8 mouse cellular contexts compared by ENCODE assay signal in genomic region chr16:17760657-17761056, GRCm38 (mm10). TPM values are rescaled to one million over a fixed set of nuclear protein-coding genes. Genes with fewer than 3 reads are reported as not detected.
A peak's percentile ranks its signal among the peaks of the same experiment; 100 is the strongest.
DNase-seq lines count a peak whose midpoint lies in the region; ATAC-seq and TF ChIP-seq lines count a peak whose summit lies in the region.

No protein-coding gene starts in this region.

- peak overlapping the region; percentile 83 for H3K4me2 ChIP-seq in intestine, postnatal 0 days (replicated peaks; ENCODE audit: low read depth)
- H3K4me2 ChIP-seq in lung, embryonic 16.5 days (ENCODE audit: low read depth, low read length): peak overlapping the region; percentile 98

- intact Hi-C loops in gastrocnemius, postnatal 14 days (cut with DNase I; ENCODE audit: low total_unique reads): no loop called here

- TF ChIP-seq CTCF in intestine, postnatal 0 days (IDR thresholded peaks at IDR 0.05; ENCODE audit: low read depth): peak; percentile 83

- H3K9ac ChIP-seq in intestine, postnatal 0 days (ENCODE audit: low read depth, low read length): no peak overlapping the region
- H3K9ac ChIP-seq in lung, embryonic 16.5 days (ENCODE audit: low read length): no peak overlapping the region

- H3K4me3 ChIP-seq in intestine, postnatal 0 days (ENCODE audit: low read depth, low read length): no peak overlapping the region
- H3K4me3 ChIP-seq in lung, embryonic 16.5 days (ENCODE audit: low read length): peak overlapping the region; percentile 71

- no peak overlapping the region for H3K27ac ChIP-seq in intestine, postnatal 0 days (ENCODE audit: low read depth, low read length)
- H3K27ac ChIP-seq in lung, embryonic 16.5 days (ENCODE audit: low read length): no peak overlapping the region

- 0 out of 2 replicates have a peak, but pooled peaks cover 3% of the 10 kb centered on the region for H3K36me3 ChIP-seq in intestine, postnatal 0 days (ENCODE audit: control insufficient read depth, insufficient read depth)
- H3K36me3 ChIP-seq in lung, embryonic 16.5 days (ENCODE audit: control insufficient read depth, insufficient read depth, low read length): peaks cover 5% of the 10 kb centered on the region

- peak; percentile 28 for DNase-seq in urinary bladder, postnatal 14 days (ENCODE audit: low spot score)
- no peak for DNase-seq in urinary bladder, adult 18-20 months (ENCODE audit: low spot score in 2 of 2)
- DNase-seq in cerebellum, adult 9-11 months: peak; percentile 48
- peak; percentile 42 for DNase-seq in gastrocnemius, postnatal 14 days
- peak; percentile 50 for DNase-seq in retina, postnatal 1 day
- no peak for DNase-seq in urinary bladder, adult 2 months (ENCODE audit: low spot score)

- ATAC-seq in intestine, postnatal 0 days: no peak
- no peak for ATAC-seq in lung, embryonic 16.5 days (ENCODE audit: low read depth)

- H3K4me1 ChIP-seq in intestine, postnatal 0 days (replicated peaks; ENCODE audit: control insufficient read depth, insufficient read depth, low read length): peaks cover 5% of the 10 kb centered on the region
- peaks cover 12% of the 10 kb centered on the region for H3K4me1 ChIP-seq in lung, embryonic 16.5 days (replicated peaks; ENCODE audit: control insufficient read depth, insufficient read depth, low read length)

- WGBS in intestine, postnatal 0 days: 42% methylated on average over 8 of the region's 8 CpGs
- 34% methylated on average over 8 of the region's 8 CpGs for WGBS in lung, embryonic 16.5 days

- H3K9me3 ChIP-seq in intestine, postnatal 0 days (ENCODE audit: control insufficient read depth): no peaks in the 10 kb centered on the region
- no peaks in the 10 kb centered on the region for H3K9me3 ChIP-seq in lung, embryonic 16.5 days (ENCODE audit: control insufficient read depth, low read length)

- no peaks in the 10 kb centered on the region for H3K27me3 ChIP-seq in intestine, postnatal 0 days (replicated peaks; ENCODE audit: control insufficient read depth, insufficient read depth, low read length)
- H3K27me3 ChIP-seq in lung, embryonic 16.5 days (ENCODE audit: control insufficient read depth, insufficient read depth, low read depth, low read length): no peaks in the 10 kb centered on the region

RNA-seq across cellular contexts. Expression of gene Klhl22, which starts 1.2 kb away (rescaled TPM):
- total RNA-seq in gastrocnemius, postnatal 14 days (2021): 10 to 100 TPM; 17.3 to 19.9 TPM
- polyA plus RNA-seq in intestine, postnatal 0 days (2015; fragmentation: Nextera tagmentation; extraction: Ambion mirVana): 29.0 and 29.9 TPM in 2 replicates
- polyA plus RNA-seq in lung, embryonic 16.5 days (2015; fragmentation: Nextera tagmentation; extraction: Ambion mirVana): 59.0 and 62.8 TPM in 2 replicates
- 38.8 and 40.9 TPM in 2 replicates for polyA plus RNA-seq in urinary bladder, adult 2 months (2012; rRNA removed)

RNA-seq across cellular contexts. Expression of gene Med15, which starts 28.0 kb away (rescaled TPM):
- 10 to 100 TPM; 19.8 to 20.9 TPM for total RNA-seq in gastrocnemius, postnatal 14 days (2021)
- polyA plus RNA-seq in intestine, postnatal 0 days (2015; fragmentation: Nextera tagmentation; extraction: Ambion mirVana): 26.6 TPM in 2 replicates
- polyA plus RNA-seq in lung, embryonic 16.5 days (2015; fragmentation: Nextera tagmentation; extraction: Ambion mirVana): 46.0 and 47.1 TPM in 2 replicates
- 36.5 and 56.4 TPM in 2 replicates for polyA plus RNA-seq in urinary bladder, adult 2 months (2012; rRNA removed)

RNA-seq across cellular contexts. Expression of gene Scarf2, which starts 36.4 kb away (rescaled TPM):
- 10 to 100 TPM in 1 of 2 experiments, 1 to 10 TPM in 1; 9.4 to 12.1 TPM for total RNA-seq in gastrocnemius, postnatal 14 days (2021)
- polyA plus RNA-seq in intestine, postnatal 0 days (2015; fragmentation: Nextera tagmentation; extraction: Ambion mirVana): 6.3 and 6.9 TPM in 2 replicates
- polyA plus RNA-seq in lung, embryonic 16.5 days (2015; fragmentation: Nextera tagmentation; extraction: Ambion mirVana): 12.4 and 13.9 TPM in 2 replicates
- 36.0 and 45.5 TPM in 2 replicates for polyA plus RNA-seq in urinary bladder, adult 2 months (2012; rRNA removed)

Comparison
In these comparisons a context has a peak if more than half of its experiments do, and no peak if none do; other contexts are left out.
1. DNase-seq: peak in urinary bladder, postnatal 14 days (single experiment), cerebellum, adult 9-11 months (single experiment), gastrocnemius, postnatal 14 days (single experiment) and retina, postnatal 1 day (single experiment); none in urinary bladder, adult 18-20 months (0 of 2) and urinary bladder, adult 2 months (single experiment).